Mouse (Mus musculus): ENCODE measurements around the gene Trmt2b.
"Not testable (repeated sequence)": the region's sequence is repeated elsewhere in the genome, so short reads cannot be mapped to it uniquely, and the experiment has no call there.

DNA sequence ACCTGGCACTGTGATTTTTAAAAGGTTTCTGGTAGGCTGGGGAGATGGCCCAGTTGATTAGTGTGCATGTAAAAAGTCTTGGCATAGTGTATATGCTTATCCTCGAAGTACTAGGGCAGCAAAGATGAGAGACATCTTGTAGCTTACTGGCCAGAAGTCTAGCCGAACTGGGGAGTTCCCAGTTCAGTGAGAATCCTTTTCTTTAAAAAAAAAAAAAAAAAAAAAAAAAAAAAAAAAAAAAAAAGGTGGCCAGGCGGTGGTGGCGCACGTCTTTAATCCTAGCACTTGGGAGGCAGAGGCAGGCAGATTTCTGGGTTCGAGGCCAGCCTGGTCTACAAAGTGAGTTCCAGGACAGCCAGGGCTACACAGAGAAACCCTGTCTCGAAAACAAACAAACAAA is 34.4 kb upstream of the Trmt2b start:
- TF ChIP-seq CTCF (conservative IDR thresholded peaks at IDR 0.05; ENCODE audit: insufficient read depth, insufficient read length, low read depth, low read length); POLR2A (IDR thresholded peaks at IDR 0.05; ENCODE audit: low read depth, low read length): not testable (repeated sequence)

Measured in kidney, adult 2 months (tissue).